Mouse (Mus musculus) MEL (cell line): ENCODE results near the gene Fbxo10. TPM values are rescaled to one million over a fixed set of nuclear protein-coding genes. Genes with fewer than 3 reads are reported as not detected.
A peak's percentile ranks its signal among the peaks of the same experiment; 100 is the strongest.

Experiments
- DNase-seq: peaks from one replicate; pipeline ENCODE4 v3.0.0; 2011; ENCODE audit warnings: low read depth, low spot score
- H3K27ac ChIP-seq: 2 replicates; pipeline ENCODE4 v1.5.1; 2012; ENCODE audit warnings: low read depth, mild to moderate bottlenecking, control low read depth, low read length, moderate library complexity; ENCODE audit not compliant: control insufficient read depth
- H3K27me3 ChIP-seq, 2 experiments: fragments of 150-350 bp in 1 of 2; sonication (generic) in 1 of 2; 2 replicates each; pipeline ENCODE4 v1.6.1; 2012; ENCODE audit warnings: low read length in 2 of 2, mild to moderate bottlenecking in 2 of 2, improper control_type of control experiment in 1 of 2, moderate library complexity in 1 of 2; ENCODE audit not compliant: insufficient read depth in 2 of 2, control insufficient read depth in 1 of 2
- H3K36me3 ChIP-seq, 2 experiments: 2 replicates each; pipeline ENCODE4 v1.6.1; 2012 to 2014; ENCODE audit warnings: low read length in 2 of 2, improper control_type of control experiment in 1 of 2, inconsistent platforms in 1 of 2, mild to moderate bottlenecking in 1 of 2; ENCODE audit not compliant: insufficient read depth in 2 of 2, control insufficient read depth in 1 of 2
- H3K4me1 ChIP-seq, 2 experiments: fragments of 150-350 bp in 1 of 2; sonication (generic) in 1 of 2; 2 replicates each; pipeline ENCODE4 v1.6.1; 2012; ENCODE audit warnings: low read length in 2 of 2, improper control_type of control experiment in 1 of 2, mild to moderate bottlenecking in 1 of 2; ENCODE audit not compliant: insufficient read depth in 2 of 2, control insufficient read depth in 1 of 2
- H3K4me3 ChIP-seq, 2 experiments: fragments of 150-350 bp in 1 of 2; sonication (generic) in 1 of 2; 2 replicates each; pipeline ENCODE4 v1.5.1; 2012; ENCODE audit warnings: low read depth in 2 of 2, low read length in 2 of 2, mild to moderate bottlenecking in 2 of 2, moderate library complexity in 2 of 2, control low read depth in 1 of 2, improper control_type of control experiment in 1 of 2; ENCODE audit not compliant: control insufficient read depth in 1 of 2, insufficient read depth in 1 of 2
- H3K79me2 ChIP-seq: 2 replicates; pipeline ENCODE4 v1.6.1; 2012; ENCODE audit warnings: mild to moderate bottlenecking, low read length, moderate library complexity; ENCODE audit not compliant: control insufficient read depth, poor library complexity, insufficient read depth
- H3K9ac ChIP-seq: 2 replicates; pipeline ENCODE4 v1.6.1; 2012; ENCODE audit warnings: low read depth, mild to moderate bottlenecking, control low read depth, low read length, moderate library complexity; ENCODE audit not compliant: control insufficient read depth, poor library complexity, severe bottlenecking
- H3K9me3 ChIP-seq: fragments of 150-350 bp; sonication (generic); replicated peaks from 2 replicates; pipeline ENCODE4 v1.6.1; 2012; ENCODE audit warnings: mild to moderate bottlenecking, low read length, improper control_type of control experiment, moderate library complexity; ENCODE audit not compliant: insufficient read depth
- BHLHE40 ChIP-seq: IDR thresholded peaks from 2 replicates; pipeline ENCODE4 v1.6.1; 2012; ENCODE audit warnings: low read depth, mild to moderate bottlenecking, inconsistent platforms, low read length, improper control_type of control experiment, borderline replicate concordance
- CHD1 ChIP-seq: IDR thresholded peaks from 2 replicates; pipeline ENCODE4 v1.6.1; 2012; ENCODE audit warnings: low read depth, mild to moderate bottlenecking, inconsistent platforms, low read length, improper control_type of control experiment
- CHD2 ChIP-seq: IDR thresholded peaks from 2 replicates; pipeline ENCODE4 v1.6.1; 2011; ENCODE audit warnings: low read length, improper control_type of control experiment
- CTCF ChIP-seq, 3 experiments: IDR thresholded peaks in 2 of 3; conservative IDR thresholded peaks in 1 of 3; 2 replicates each; pipeline ENCODE4 v1.5.1; 2011 to 2012; ENCODE audit warnings: low read length in 3 of 3, low read depth in 2 of 3, mild to moderate bottlenecking in 2 of 3, improper control_type of control experiment in 1 of 3, inconsistent platforms in 1 of 3, mixed read lengths in 1 of 3, moderate library complexity in 1 of 3; ENCODE audit not compliant: control insufficient read depth in 1 of 3, insufficient read depth in 1 of 3, poor library complexity in 1 of 3, severe bottlenecking in 1 of 3
- E2F4 ChIP-seq: IDR thresholded peaks from 2 replicates; pipeline ENCODE4 v1.6.1; 2011; ENCODE audit warnings: low read depth, low read length, improper control_type of control experiment, borderline replicate concordance
- ELF1 ChIP-seq: IDR thresholded peaks from 2 replicates; pipeline ENCODE4 v1.6.1; 2014; ENCODE audit warnings: low read depth, mild to moderate bottlenecking, inconsistent platforms, low read length, improper control_type of control experiment, moderate library complexity
- EP300 ChIP-seq, 2 experiments: IDR thresholded peaks; 2 replicates each; pipeline ENCODE4 v1.6.1; 2011; ENCODE audit warnings: improper control_type of control experiment in 2 of 2, low read length in 2 of 2, low read depth in 1 of 2, mild to moderate bottlenecking in 1 of 2
- ETS1 ChIP-seq: IDR thresholded peaks from 2 replicates; pipeline ENCODE4 v1.6.1; 2012; ENCODE audit warnings: low read depth, mild to moderate bottlenecking, inconsistent platforms, low read length, improper control_type of control experiment, moderate library complexity
- GABPA ChIP-seq: IDR thresholded peaks from 2 replicates; pipeline ENCODE4 v1.6.1; 2012; ENCODE audit warnings: low read depth, mild to moderate bottlenecking, inconsistent platforms, low read length, improper control_type of control experiment, moderate library complexity
- GATA1 ChIP-seq: IDR thresholded peaks from 2 replicates; pipeline ENCODE4 v1.6.1; 2011; ENCODE audit warnings: low read depth, low read length, improper control_type of control experiment
- HCFC1 ChIP-seq: IDR thresholded peaks from 2 replicates; pipeline ENCODE4 v1.6.1; 2012; ENCODE audit warnings: low read depth, mild to moderate bottlenecking, inconsistent platforms, low read length, improper control_type of control experiment, moderate library complexity
- JUND ChIP-seq: IDR thresholded peaks from 2 replicates; pipeline ENCODE4 v1.6.1; 2011; ENCODE audit warnings: low read depth, mild to moderate bottlenecking, improper control_type of control experiment, low read length
- KAT2A ChIP-seq: conservative IDR thresholded peaks from 2 replicates; pipeline ENCODE4 v1.6.1; 2012; ENCODE audit warnings: low read depth, low read length, improper control_type of control experiment, inconsistent platforms
- MAFK ChIP-seq: IDR thresholded peaks from 2 replicates; pipeline ENCODE4 v1.6.1; 2011; ENCODE audit warnings: low read depth, mild to moderate bottlenecking, low read length, improper control_type of control experiment, borderline replicate concordance
- MAZ ChIP-seq: IDR thresholded peaks from 2 replicates; pipeline ENCODE4 v1.6.1; 2012; ENCODE audit warnings: low read depth, mild to moderate bottlenecking, inconsistent platforms, low read length, improper control_type of control experiment
- MEF2A ChIP-seq: IDR thresholded peaks from 2 replicates; pipeline ENCODE4 v1.6.1; 2014; ENCODE audit warnings: low read depth, mild to moderate bottlenecking, inconsistent platforms, low read length, improper control_type of control experiment; ENCODE audit not compliant: poor library complexity, insufficient replicate concordance, severe bottlenecking; ENCODE audit errors: extremely low read depth
- MXI1 ChIP-seq: IDR thresholded peaks from 2 replicates; pipeline ENCODE4 v1.6.1; 2011; ENCODE audit warnings: mild to moderate bottlenecking, low read depth, low read length, improper control_type of control experiment
- MYB ChIP-seq: IDR thresholded peaks from 2 replicates; pipeline ENCODE4 v1.6.1; 2011; ENCODE audit warnings: mild to moderate bottlenecking, low read depth, low read length, improper control_type of control experiment
- MYC ChIP-seq: IDR thresholded peaks from 2 replicates; pipeline ENCODE4 v1.6.1; 2011; ENCODE audit warnings: low read depth, mild to moderate bottlenecking, low read length, improper control_type of control experiment, moderate library complexity
- NRF1 ChIP-seq: IDR thresholded peaks from 2 replicates; pipeline ENCODE4 v1.6.1; 2014; ENCODE audit warnings: low read depth, mild to moderate bottlenecking, inconsistent platforms, low read length, improper control_type of control experiment, moderate library complexity; ENCODE audit not compliant: poor library complexity, insufficient read depth, severe bottlenecking
- POLR2A ChIP-seq, 2 experiments: IDR thresholded peaks; 2 replicates each; pipeline ENCODE4 v1.6.1; 2011 to 2012; ENCODE audit warnings: low read length in 2 of 2, mild to moderate bottlenecking in 2 of 2, control low read depth in 1 of 2, improper control_type of control experiment in 1 of 2, low read depth in 1 of 2, moderate library complexity in 1 of 2; ENCODE audit not compliant: control insufficient read depth in 1 of 2, insufficient read depth in 1 of 2, poor library complexity in 1 of 2
- POLR2AphosphoS2 ChIP-seq: IDR thresholded peaks from 2 replicates; pipeline ENCODE4 v1.6.1; 2011; ENCODE audit warnings: low read length, improper control_type of control experiment
- POLR2AphosphoS5 ChIP-seq: IDR thresholded peaks from 2 replicates; pipeline ENCODE4 v1.6.1; 2012; ENCODE audit warnings: low read depth, borderline replicate concordance, mild to moderate bottlenecking, inconsistent platforms, low read length, moderate library complexity, mixed read lengths
- RAD21 ChIP-seq: IDR thresholded peaks from 2 replicates; pipeline ENCODE4 v1.6.1; 2011; ENCODE audit warnings: mild to moderate bottlenecking, low read depth, low read length, improper control_type of control experiment
- RCOR1 ChIP-seq: IDR thresholded peaks from 2 replicates; pipeline ENCODE4 v1.6.1; 2012; ENCODE audit warnings: low read depth, mild to moderate bottlenecking, inconsistent platforms, low read length, improper control_type of control experiment
- SMC3 ChIP-seq: IDR thresholded peaks from 2 replicates; pipeline ENCODE4 v1.6.1; 2011; ENCODE audit warnings: low read depth, low read length, improper control_type of control experiment
- TAL1 ChIP-seq: IDR thresholded peaks from 2 replicates; pipeline ENCODE4 v1.6.1; 2012; ENCODE audit warnings: mild to moderate bottlenecking, inconsistent platforms, low read length, moderate library complexity, mixed read lengths
- TBP ChIP-seq: IDR thresholded peaks from 2 replicates; pipeline ENCODE4 v1.8.0; 2011; ENCODE audit warnings: low read depth, low read length, improper control_type of control experiment
- TCF12 ChIP-seq: IDR thresholded peaks from 2 replicates; pipeline ENCODE4 v1.6.1; 2014; ENCODE audit warnings: low read depth, mild to moderate bottlenecking, inconsistent platforms, low read length, improper control_type of control experiment, moderate library complexity
- UBTF ChIP-seq: IDR thresholded peaks from 2 replicates; pipeline ENCODE4 v1.6.1; 2012; ENCODE audit warnings: low read depth, mild to moderate bottlenecking, inconsistent platforms, low read length, improper control_type of control experiment, moderate library complexity, borderline replicate concordance; ENCODE audit not compliant: insufficient read depth
- USF1 ChIP-seq: IDR thresholded peaks from 2 replicates; pipeline ENCODE4 v1.6.1; 2014; ENCODE audit warnings: low read depth, mild to moderate bottlenecking, inconsistent platforms, low read length, improper control_type of control experiment, moderate library complexity
- USF2 ChIP-seq, 2 experiments: IDR thresholded peaks; 2 replicates each; pipeline ENCODE4 v1.6.1; 2011 to 2012; ENCODE audit warnings: improper control_type of control experiment in 2 of 2, low read length in 2 of 2, borderline replicate concordance in 1 of 2, inconsistent platforms in 1 of 2, low read depth in 1 of 2, mild to moderate bottlenecking in 1 of 2; ENCODE audit not compliant: insufficient read depth in 1 of 2
- ZC3H11A ChIP-seq: IDR thresholded peaks from 2 replicates; pipeline ENCODE4 v1.6.1; 2012; ENCODE audit warnings: low read depth, mild to moderate bottlenecking, inconsistent platforms, low read length, improper control_type of control experiment
- ZKSCAN1 ChIP-seq: IDR thresholded peaks from 2 replicates; pipeline ENCODE4 v1.6.1; 2012; ENCODE audit warnings: low read depth, mild to moderate bottlenecking, inconsistent platforms, low read length, improper control_type of control experiment, moderate library complexity
- ZMIZ1 ChIP-seq: IDR thresholded peaks from 2 replicates; pipeline ENCODE4 v1.6.1; 2012; ENCODE audit warnings: low read depth, mild to moderate bottlenecking, inconsistent platforms, low read length, improper control_type of control experiment, moderate library complexity
- ZNF384 ChIP-seq: IDR thresholded peaks from 2 replicates; pipeline ENCODE4 v1.6.1; 2012; ENCODE audit warnings: low read depth, mild to moderate bottlenecking, inconsistent platforms, low read length, improper control_type of control experiment
- polyA plus RNA-seq, 2 experiments: library from polyadenylated mRNA; stranded (reverse) in 1 of 2; unstranded in 1 of 2; fragments of >175 nt in 1 of 2; fragments of >200 nt in 1 of 2; gene quantifications; 2 replicates each; pipeline versions ENCODE4 v1.2.1 to v1.2.4; 2012; ENCODE audit warnings: low replicate concordance in 2 of 2, low read depth in 1 of 2; ENCODE audit not compliant: insufficient read length in 2 of 2, insufficient read depth in 1 of 2, missing spikeins in 1 of 2
- total RNA-seq: library from RNA; depleted of rRNA; stranded (reverse); fragments of 300-350 nt; gene quantifications from 2 replicates; pipeline ENCODE4 v1.2.3, GENCODE M21; 2012

Fbxo10 gene
- total and polyA plus RNA-seq, 3 experiments = 2.2 to 6.5 TPM; not detected in 1

GRCm38 (mm10) chr4:45013031-45013431 lies 71.4 kb downstream of the Fbxo10 start:
- Histone ChIP-seq H3K9me3 (no peaks in the 10 kb centered on the region), H3K4me3 (peak overlapping the region; percentile 67 to 72), H3K4me1 (peaks cover 4 to 20% of the 10 kb centered on the region in 2 experiments; a peak in 3 of 4 replicates), H3K9ac (peak overlapping the region; percentile 66), H3K27me3 (no peaks in the 10 kb centered on the region), H3K27ac (peak overlapping the region; percentile 97), H3K79me2 (peaks cover 16% of the 10 kb centered on the region), H3K36me3 (peaks cover 0 to 21% of the 10 kb centered on the region in 2 experiments; a peak in 2 of 4 replicates)
- DNase-seq = peak; percentile 87
- TF ChIP-seq TCF12 = peak; percentile 88
- no peak for TF ChIP-seq USF2 (IDR thresholded peaks at IDR 0.05; ENCODE audit: borderline replicate concordance in 1 of 2, insufficient read depth in 1 of 2, low read depth in 1 of 2, low read length in 2 of 2)
- no peak for TF ChIP-seq GABPA
- no peak for TF ChIP-seq ZKSCAN1
- TF ChIP-seq RCOR1 = peak; percentile 99
- TF ChIP-seq GATA1 = peak; percentile 97
- no peak for TF ChIP-seq RAD21
- TF ChIP-seq BHLHE40 = peak; percentile 60; the same call in 1 of the 2 replicates
- TF ChIP-seq ZC3H11A = no peak
- peak; percentile 46 for TF ChIP-seq TAL1
- no peak; the same call in 1 of the 2 replicates for TF ChIP-seq SMC3
- peak; percentile 5 to 38; a peak in 1 of 4 replicates for TF ChIP-seq POLR2A (IDR thresholded peaks at IDR 0.05; ENCODE audit: control insufficient read depth in 1 of 2, insufficient read depth in 1 of 2, low read depth in 1 of 2, low read length in 2 of 2, poor library complexity in 1 of 2)
- TF ChIP-seq MYB = peak; percentile 79
- TF ChIP-seq POLR2AphosphoS2 = no peak
- TF ChIP-seq ETS1 = peak; percentile 91
- TF ChIP-seq CHD2 = no peak
- TF ChIP-seq ZMIZ1 = no peak
- TF ChIP-seq E2F4 = 0 out of 2 replicates have a peak, but pooled peaks have one; percentile 53
- TF ChIP-seq EP300 (IDR thresholded peaks at IDR 0.05; ENCODE audit: low read depth in 1 of 2, low read length in 2 of 2) = peak; percentile 96 to 98
- TF ChIP-seq USF1 = no peak
- peak; percentile 84; the same call in 1 of the 2 replicates for TF ChIP-seq MAFK
- no peak for TF ChIP-seq MEF2A
- TF ChIP-seq CTCF (IDR thresholded peaks at IDR 0.05 in 2 of 3, conservative IDR thresholded peaks at IDR 0.05 in 1 of 3; ENCODE audit: control insufficient read depth in 1 of 3, insufficient read depth in 1 of 3, low read depth in 2 of 3, low read length in 3 of 3, poor library complexity in 1 of 3, severe bottlenecking in 1 of 3) = no peak
- peak; percentile 40; the same call in 1 of the 2 replicates for TF ChIP-seq NRF1
- TF ChIP-seq JUND = no peak
- peak; percentile 13; the same call in 1 of the 2 replicates for TF ChIP-seq MXI1
- TF ChIP-seq UBTF = 0 out of 2 replicates have a peak, but pooled peaks have one; percentile 59
- TF ChIP-seq MAZ = peak; percentile 77
- no peak for TF ChIP-seq ZNF384
- TF ChIP-seq CHD1 = no peak; the same call in 1 of the 2 replicates
- TF ChIP-seq KAT2A = no peak
- no peak for TF ChIP-seq HCFC1
- no peak for TF ChIP-seq POLR2AphosphoS5
- peak; percentile 82; the same call in 1 of the 2 replicates for TF ChIP-seq MYC
- TF ChIP-seq TBP = peak; percentile 32; the same call in 1 of the 2 replicates
- peak; percentile 52; the same call in 1 of the 2 replicates for TF ChIP-seq ELF1
